Mouse (Mus musculus) 416B (cell line): ENCODE measurements around the gene Vdac1.

ENCODE experiments used
- DNase-seq: peaks from one replicate; pipeline ENCODE4 v3.0.0; 2011; ENCODE audit warnings: low read depth

Gene Vdac1

GRCm38 (mm10) chr11:52374340-52374739 lies 13.7 kb downstream of the Vdac1 start:
- peak; percentile 75 for DNase-seq

GRCm38 (mm10) chr11:52377579-52377978 lies 16.9 kb downstream of the Vdac1 start:
- DNase-seq = no peak

- DNase-seq = no peak
These were observed 18.6 kb downstream of the Vdac1 start for GRCm38 (mm10) chr11:52379241-52379640.

- no peak for DNase-seq
These were observed 23.1 kb downstream of the Vdac1 start for GRCm38 (mm10) chr11:52383741-52384140.

GRCm38 (mm10) chr11:52384667-52385066 lies 24.0 kb downstream of the Vdac1 start:
- DNase-seq = peak; percentile 58

GRCm38 (mm10) chr11:52386892-52387291 lies 26.2 kb downstream of the Vdac1 start:
- DNase-seq = no peak

GRCm38 (mm10) chr11:52388150-52388549 lies 27.5 kb downstream of the Vdac1 start:
- no peak for DNase-seq

GRCm38 (mm10) chr11:52388979-52389378 lies 28.3 kb downstream of the Vdac1 start:
- peak; percentile 47 for DNase-seq

GRCm38 (mm10) chr11:52389933-52390332 lies 29.3 kb downstream of the Vdac1 start:
- peak; percentile 41 for DNase-seq

GRCm38 (mm10) chr11:52394494-52394893 lies 33.8 kb downstream of the Vdac1 start:
- DNase-seq = no peak

- DNase-seq = peak; percentile 66
These were observed 34.7 kb downstream of the Vdac1 start for GRCm38 (mm10) chr11:52395343-52395742.

GRCm38 (mm10) chr11:52395940-52396596 lies 35.4 kb downstream of the Vdac1 start, which contains the start of gene 9530068E07Rik:
Gene 9530068E07Rik (plus strand): TSS chr11:52396428.
- peak; percentile 96 for DNase-seq

- peak; percentile 50 for DNase-seq
These were observed 36.0 kb downstream of the Vdac1 start for GRCm38 (mm10) chr11:52396597-52397188.

GRCm38 (mm10) chr11:52397385-52397987 lies 36.8 kb downstream of the Vdac1 start:
- DNase-seq = peak; percentile 50

- no peak for DNase-seq
These were observed 40.8 kb downstream of the Vdac1 start for GRCm38 (mm10) chr11:52401476-52401875.

- DNase-seq = no peak
These were observed 41.9 kb downstream of the Vdac1 start for GRCm38 (mm10) chr11:52402566-52402965.

- DNase-seq = no peak
These were observed 43.5 kb downstream of the Vdac1 start for GRCm38 (mm10) chr11:52404209-52404608.

- DNase-seq = no peak
These were observed 44.6 kb downstream of the Vdac1 start for GRCm38 (mm10) chr11:52405196-52405688.

- DNase-seq = no peak
These were observed 48.7 kb downstream of the Vdac1 start for GRCm38 (mm10) chr11:52409316-52409715.

GRCm38 (mm10) chr11:52418358-52418757 lies 57.7 kb downstream of the Vdac1 start:
- no peak for DNase-seq

GRCm38 (mm10) chr11:52419246-52419645 lies 58.6 kb downstream of the Vdac1 start:
- DNase-seq = peak; percentile 30

GRCm38 (mm10) chr11:52419861-52420260 lies 59.2 kb downstream of the Vdac1 start:
- no peak for DNase-seq
